Mouse (Mus musculus) bone marrow macrophage, adult 2 months (primary cell): Measurements from ENCODE around the gene Vps9d1. TPM values are rescaled to one million over a fixed set of nuclear protein-coding genes. Genes with fewer than 3 reads are reported as not detected.
"Not testable (repeated sequence)": the region's sequence is repeated elsewhere in the genome, so short reads cannot be mapped to it uniquely, and the experiment has no call there.

Experiments
- H3K27ac ChIP-seq: 2 replicates; pipeline ENCODE4 v1.5.1; 2012; ENCODE audit warnings: low read depth, low read length; ENCODE audit not compliant: insufficient read depth
- H3K4me1 ChIP-seq: 2 replicates; pipeline ENCODE4 v1.6.1; 2012; ENCODE audit warnings: low read length; ENCODE audit not compliant: control insufficient read depth, insufficient read depth
- H3K4me3 ChIP-seq: 2 replicates; pipeline ENCODE4 v1.5.1; 2012; ENCODE audit warnings: mild to moderate bottlenecking, low read length, moderate library complexity; ENCODE audit not compliant: insufficient read depth
- CTCF ChIP-seq: IDR thresholded peaks from 2 replicates; pipeline ENCODE4 v1.5.1; 2012; ENCODE audit warnings: low read depth, mild to moderate bottlenecking, low read length, moderate library complexity
- POLR2A ChIP-seq: IDR thresholded peaks from 2 replicates; pipeline ENCODE4 v1.6.1; 2012; ENCODE audit warnings: mild to moderate bottlenecking, low read depth, low read length, borderline replicate concordance
- polyA plus RNA-seq: library from polyadenylated mRNA; stranded (reverse); fragments of >200 nt; gene quantifications from 2 replicates; pipeline ENCODE4 v1.2.4, GENCODE M21; 2012; ENCODE audit not compliant: missing spikeins, insufficient read depth, insufficient read length

Vps9d1 gene
- 42.6 and 43.7 TPM in 2 replicates for polyA plus RNA-seq

- no peak for TF ChIP-seq CTCF
- TF ChIP-seq POLR2A = no peak
- H3K4me1 ChIP-seq = peaks cover 38% of the 10 kb centered on the region
- H3K27ac ChIP-seq = peak within 1 kb of the TSS; percentile 80
- peak within 1 kb of the TSS; percentile 99 for H3K4me3 ChIP-seq
These were observed at the start of gene Vps9d1, which contains the start of gene Zfp276 for GRCm38 (mm10) chr8:123254099-123254885. Gene Vps9d1 (minus strand): TSS chr8:123254348. Gene Zfp276 (plus strand): TSS chr8:123254195.

DNA sequence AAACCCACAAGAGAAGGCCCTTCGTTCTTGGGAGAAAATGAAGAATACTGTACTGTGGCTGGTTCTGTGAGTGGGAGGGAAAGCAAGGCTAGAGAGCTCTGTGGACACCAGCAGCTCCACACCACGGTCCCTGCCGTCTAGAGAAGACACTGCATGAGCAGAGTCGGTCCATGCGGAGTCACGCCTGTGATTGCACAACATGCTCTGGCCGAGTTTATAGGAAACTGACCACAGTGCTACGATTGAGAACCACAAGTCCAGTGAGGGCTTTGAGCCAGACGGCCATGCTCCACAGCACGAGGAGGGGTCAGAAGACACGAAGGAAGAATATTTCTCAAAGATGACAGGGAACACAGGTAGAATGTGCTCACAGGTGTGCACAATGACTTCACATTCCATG lies 44.2 kb upstream of the Vps9d1 start:
- H3K4me1 ChIP-seq = peaks cover 12% of the 10 kb centered on the region

DNA sequence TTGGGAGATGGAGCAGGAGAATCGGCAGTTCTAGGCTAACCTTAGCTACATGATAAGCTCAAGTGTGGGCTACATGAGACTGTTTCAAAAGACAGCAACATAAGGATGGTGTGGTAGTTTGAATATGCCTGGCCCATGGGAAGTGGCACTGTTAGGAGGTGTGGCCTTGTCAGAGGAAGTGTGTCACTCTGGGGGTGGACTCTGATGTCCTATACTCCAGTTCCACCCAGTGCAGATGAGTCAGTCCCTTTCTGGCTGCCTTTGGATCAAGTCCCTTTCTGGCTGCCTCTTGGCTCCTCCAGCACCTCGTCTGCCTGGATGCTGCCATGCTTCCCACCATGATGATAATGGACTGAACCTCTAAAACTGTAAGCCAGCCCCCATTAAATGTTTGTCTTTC lies 38.6 kb upstream of the Vps9d1 start:
- TF ChIP-seq CTCF (no peak), POLR2A (no peak)
- Histone ChIP-seq H3K27ac (no peak overlapping the region), H3K4me3 (no peak overlapping the region), H3K4me1 (peaks cover 5% of the 10 kb centered on the region)

More for the DNA sequence above, 44.2 kb upstream of the Vps9d1 start:
- Histone ChIP-seq H3K4me3 (no peak overlapping the region), H3K27ac (no peak overlapping the region)
- TF ChIP-seq CTCF (no peak), POLR2A (no peak)

DNA sequence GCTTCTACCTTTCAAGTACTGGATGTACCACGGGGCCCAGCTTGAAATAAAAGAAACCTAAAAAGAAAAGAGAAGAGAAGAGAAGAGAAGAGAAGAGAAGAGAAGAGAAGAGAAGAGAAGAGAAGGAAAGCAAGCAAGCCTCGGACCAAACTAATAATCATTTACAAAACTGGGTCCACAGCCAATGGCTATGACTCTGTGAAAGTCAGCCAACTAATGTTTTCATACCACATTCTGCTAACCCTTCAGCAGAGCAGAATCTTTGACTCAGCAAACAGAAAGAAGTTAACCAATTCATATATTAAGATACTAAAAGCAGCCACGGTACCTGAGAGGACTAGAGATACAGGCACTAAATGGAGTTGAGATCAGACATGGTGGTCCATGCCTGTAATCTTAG lies 38.1 kb upstream of the Vps9d1 start:
- Histone ChIP-seq H3K27ac (no peak overlapping the region), H3K4me3 (no peak overlapping the region)
- no peak for TF ChIP-seq POLR2A
- TF ChIP-seq CTCF = no peak

DNA sequence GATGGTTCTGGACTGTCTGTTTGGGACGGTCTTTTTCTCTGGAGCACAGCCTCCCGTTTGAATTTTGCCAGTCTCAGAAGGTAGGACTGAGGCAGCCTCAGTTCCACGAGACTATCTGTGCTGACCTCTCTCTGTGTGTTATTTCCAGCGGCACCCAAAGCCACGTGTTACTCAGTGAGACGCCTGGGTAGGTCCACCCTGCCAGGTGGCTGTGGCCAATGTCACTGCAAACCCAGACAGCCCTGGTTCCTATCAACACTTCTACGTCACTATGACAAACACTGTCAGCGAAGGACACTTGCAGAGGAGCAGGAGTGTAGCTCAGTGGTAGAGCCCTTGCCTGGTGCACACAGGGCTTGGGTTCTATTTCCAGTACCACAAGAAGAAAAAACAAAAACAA lies 37.6 kb upstream of the Vps9d1 start:
- H3K27ac ChIP-seq = no peak overlapping the region
- TF ChIP-seq POLR2A = no peak
- H3K4me3 ChIP-seq = no peak overlapping the region
- H3K4me1 ChIP-seq = peaks cover 2% of the 10 kb centered on the region; the same call in 1 of the 2 replicates

More for the DNA sequence above, 38.1 kb upstream of the Vps9d1 start:
- H3K4me1 ChIP-seq = peaks cover 4% of the 10 kb centered on the region

GRCm38 (mm10) chr8:123290679-123291078 lies 36.5 kb upstream of the Vps9d1 start:
- Histone ChIP-seq H3K4me1 (peaks cover 2% of the 10 kb centered on the region; the same call in 1 of the 2 replicates), H3K4me3 (no peak overlapping the region), H3K27ac (no peak overlapping the region)
- no peak for TF ChIP-seq CTCF
- TF ChIP-seq POLR2A = no peak

DNA sequence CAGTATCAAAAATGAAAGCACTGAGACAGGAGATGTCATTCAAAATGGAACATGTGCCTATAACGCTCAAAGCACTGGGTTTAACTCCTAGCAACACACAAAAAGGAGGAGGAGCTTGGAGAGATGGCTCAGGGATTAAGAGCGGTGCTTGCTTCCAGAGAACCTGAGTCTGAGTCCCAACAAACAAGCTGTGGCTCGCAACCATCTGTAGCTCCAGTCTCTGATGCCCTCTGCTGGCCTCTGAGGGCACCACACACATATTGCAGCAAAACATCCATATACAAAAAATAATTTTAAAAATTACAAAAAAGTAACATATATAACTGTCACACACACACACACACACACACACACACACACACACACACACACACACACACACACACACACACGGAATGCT lies 36.0 kb upstream of the Vps9d1 start:
- TF ChIP-seq POLR2A (no peak), CTCF (peak; percentile 61; the same call in 1 of the 2 replicates)
- Histone ChIP-seq H3K4me3 (no peak overlapping the region), H3K4me1 (peaks cover 2% of the 10 kb centered on the region; the same call in 1 of the 2 replicates), H3K27ac (no peak overlapping the region)

GRCm38 (mm10) chr8:123287362-123287761 lies 33.2 kb upstream of the Vps9d1 start:
- H3K4me3 ChIP-seq = no peak overlapping the region
- H3K27ac ChIP-seq = no peak overlapping the region
- peaks cover 4% of the 10 kb centered on the region for H3K4me1 ChIP-seq
- no peak for TF ChIP-seq CTCF

DNA sequence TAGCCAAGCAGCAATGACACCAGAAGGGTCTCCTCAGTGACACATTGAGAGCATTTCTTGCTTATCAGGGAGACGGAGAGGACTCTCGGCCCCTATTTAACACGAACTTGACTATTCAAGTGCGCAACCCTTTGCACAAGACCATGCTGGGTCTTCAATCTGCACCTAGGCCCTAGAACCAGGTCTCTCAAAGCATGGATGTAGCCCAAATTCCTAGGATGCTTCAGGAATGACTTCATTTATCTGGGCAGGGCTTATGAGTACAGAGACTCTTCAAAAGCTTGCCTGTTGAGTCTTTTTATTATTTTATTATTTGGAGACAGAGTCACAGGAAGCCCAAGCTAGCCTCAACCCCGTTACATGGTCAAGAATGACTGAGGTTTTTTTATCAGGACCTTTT lies 30.3 kb upstream of the Vps9d1 start:
- Histone ChIP-seq H3K4me1 (peaks cover 22% of the 10 kb centered on the region), H3K4me3 (no peak overlapping the region), H3K27ac (no peak overlapping the region)
- TF ChIP-seq POLR2A (no peak), CTCF (no peak)

DNA sequence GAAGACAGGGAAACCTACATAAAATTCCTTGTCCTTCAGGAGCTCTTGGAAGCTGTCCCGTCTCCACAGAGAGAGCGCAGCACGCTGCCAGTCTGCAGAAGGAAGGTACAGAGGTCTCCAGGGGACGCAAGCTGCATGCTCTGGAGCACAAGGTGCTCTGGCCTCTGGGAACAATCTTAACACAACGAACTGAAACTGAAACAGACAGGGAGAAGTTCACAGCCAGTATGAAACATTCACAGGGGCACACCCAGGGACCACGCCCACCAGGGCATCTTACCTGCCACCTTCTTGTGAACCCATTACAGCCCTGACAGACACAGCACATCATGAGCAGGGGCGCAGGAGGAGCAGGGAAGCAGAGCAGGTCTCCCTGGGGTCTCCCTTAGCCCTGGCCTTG lies 29.8 kb upstream of the Vps9d1 start:
- Histone ChIP-seq H3K27ac (no peak overlapping the region), H3K4me1 (peaks cover 25% of the 10 kb centered on the region), H3K4me3 (no peak overlapping the region)
- TF ChIP-seq POLR2A (no peak), CTCF (no peak)

DNA sequence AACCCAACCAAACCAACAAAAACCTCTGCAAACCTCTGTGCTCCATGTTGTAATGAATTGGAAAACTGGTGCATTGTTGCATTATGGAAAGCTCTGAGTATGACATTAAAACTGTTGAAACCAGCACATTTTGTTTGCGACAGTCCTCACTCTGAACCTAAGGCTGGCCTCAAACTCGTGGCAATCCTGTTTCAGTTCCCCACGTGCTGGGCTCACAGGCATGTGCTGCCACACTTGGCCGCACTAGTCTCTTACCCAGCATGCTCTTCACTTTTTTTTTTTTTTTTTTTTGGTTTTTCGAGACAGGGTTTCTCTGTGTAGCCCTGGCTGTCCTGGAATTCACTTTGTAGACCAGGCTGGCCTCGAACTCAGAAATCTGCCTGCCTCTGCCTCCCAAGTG lies 28.8 kb upstream of the Vps9d1 start:
- H3K27ac ChIP-seq, H3K4me3 ChIP-seq: not testable (repeated sequence)
- peaks cover 25% of the 10 kb centered on the region for H3K4me1 ChIP-seq
